Comparison of ENCODE assay signal across 10 mouse cellular contexts in genomic region chr3:122573426-122574286, GRCm38 (mm10). TPM values are rescaled to one million over a fixed set of nuclear protein-coding genes. Genes with fewer than 3 reads are reported as not detected.
DNase-seq lines count a peak whose midpoint lies in the region; ATAC-seq lines count a peak whose summit lies in the region.
"Had no signal": no experiment of that assay in that cellular context is flagged by ENCODE, and none has a peak within 500 bp of the region (broad histone marks: within the 10 kb centered on the region; RNA-seq: fewer than 3 reads in every experiment).

No protein-coding gene starts in this region.

- DNase-seq in layer of hippocampus, adult 11-12 months (ENCODE audit: low spot score), result peak; percentile 45
- DNase-seq in layer of hippocampus, adult 9-10 months (ENCODE audit: low spot score), result no peak
- DNase-seq in brain, adult 2 months (ENCODE audit: low read depth, low spot score), result peak; percentile 86
- peak; percentile 38 to 69 for DNase-seq in left cerebral cortex, adult 9 months (ENCODE audit: low spot score in 2 of 2)
- peak; percentile 69 to 78 for DNase-seq in right cerebral cortex, postnatal 10 days (ENCODE audit: low spot score in 2 of 2)
- no peak for DNase-seq in adrenal gland, adult (ENCODE audit: inconsistent age in 2 of 2, low spot score in 1 of 2)
- no peak for DNase-seq in gastrocnemius, adult 8-10 months (ENCODE audit: low spot score in 2 of 2)
- DNase-seq: cerebellum, postnatal 14 days; kidney, postnatal 36 days had no signal

- ATAC-seq in activated CD4-positive, CD25-positive, alpha-beta regulatory T cell, adult 4 months, result no peak

RNA-seq across cellular contexts. Expression of gene Fnbp1l, which starts 45.9 kb away (rescaled TPM):
- total RNA-seq in gastrocnemius, adult 8-10 months (2022), result 1 to 10 TPM; 2.0 to 3.7 (median 2.5) TPM
- under 1 TPM in 1 of 2 experiments, not detected in 1; 0.08 TPM for polyA plus RNA-seq in activated CD4-positive, CD25-positive, alpha-beta regulatory T cell, adult 4 months (2017; shearing (Covaris generic))

Comparison
In these comparisons a context has a peak if more than half of its experiments do, and no peak if none do; other contexts are left out.
1. DNase-seq: peak in layer of hippocampus, adult 11-12 months (single experiment), brain, adult 2 months (single experiment), left cerebral cortex, adult 9 months (2 of 2) and right cerebral cortex, postnatal 10 days (2 of 2); none in layer of hippocampus, adult 9-10 months (single experiment), adrenal gland, adult (0 of 2) and gastrocnemius, adult 8-10 months (0 of 2).